Mouse (Mus musculus): ENCODE data around the gene Wdr46. TPM values are rescaled to one million over a fixed set of nuclear protein-coding genes. Genes with fewer than 3 reads are reported as not detected.
"Not testable (repeated sequence)": the region's sequence is repeated elsewhere in the genome, so short reads cannot be mapped to it uniquely, and the experiment has no call there.

Wdr46 gene
- polyA plus RNA-seq, 1 experiment from 2014 or later = 29.4 TPM

DNA sequence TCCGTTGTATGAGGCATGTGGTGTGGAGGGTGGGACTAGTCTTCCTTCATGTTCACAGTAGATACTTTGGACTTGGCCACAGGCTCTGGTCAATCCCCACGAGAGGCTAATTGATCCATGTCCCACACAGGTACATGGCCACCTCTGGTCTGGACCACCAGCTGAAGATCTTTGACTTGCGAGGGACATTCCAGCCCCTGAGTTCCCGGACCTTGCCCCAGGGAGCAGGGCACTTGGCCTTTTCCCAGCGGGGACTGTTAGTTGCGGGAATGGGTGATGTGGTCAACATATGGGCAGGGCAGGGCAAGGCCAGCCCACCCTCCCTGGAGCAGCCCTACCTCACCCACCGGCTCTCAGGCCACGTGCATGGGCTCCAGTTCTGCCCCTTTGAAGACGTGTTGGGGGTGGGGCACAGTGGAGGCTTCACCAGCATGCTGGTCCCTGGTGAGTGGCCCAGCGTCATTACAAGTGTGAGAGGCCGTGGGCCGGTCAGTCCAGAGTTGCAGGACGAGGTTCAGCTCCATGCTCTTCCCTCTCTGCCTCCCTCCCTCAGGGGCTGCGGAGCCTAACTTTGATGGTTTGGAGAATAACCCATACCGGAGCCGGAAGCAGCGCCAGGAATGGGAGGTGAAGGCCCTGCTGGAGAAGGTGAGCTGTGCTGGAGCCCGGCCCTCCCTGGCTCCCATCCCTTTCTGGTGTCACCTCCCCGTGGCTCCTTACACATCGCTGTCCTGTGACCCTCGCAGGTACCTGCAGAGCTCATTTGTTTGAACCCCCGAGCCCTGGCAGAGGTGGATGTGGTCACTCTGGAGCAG, 7.8 kb downstream of the Wdr46 start:
- peaks cover 24% of the 10 kb centered on the region for H3K36me3 ChIP-seq (ENCODE audit: control insufficient read depth, insufficient read depth)

DNA sequence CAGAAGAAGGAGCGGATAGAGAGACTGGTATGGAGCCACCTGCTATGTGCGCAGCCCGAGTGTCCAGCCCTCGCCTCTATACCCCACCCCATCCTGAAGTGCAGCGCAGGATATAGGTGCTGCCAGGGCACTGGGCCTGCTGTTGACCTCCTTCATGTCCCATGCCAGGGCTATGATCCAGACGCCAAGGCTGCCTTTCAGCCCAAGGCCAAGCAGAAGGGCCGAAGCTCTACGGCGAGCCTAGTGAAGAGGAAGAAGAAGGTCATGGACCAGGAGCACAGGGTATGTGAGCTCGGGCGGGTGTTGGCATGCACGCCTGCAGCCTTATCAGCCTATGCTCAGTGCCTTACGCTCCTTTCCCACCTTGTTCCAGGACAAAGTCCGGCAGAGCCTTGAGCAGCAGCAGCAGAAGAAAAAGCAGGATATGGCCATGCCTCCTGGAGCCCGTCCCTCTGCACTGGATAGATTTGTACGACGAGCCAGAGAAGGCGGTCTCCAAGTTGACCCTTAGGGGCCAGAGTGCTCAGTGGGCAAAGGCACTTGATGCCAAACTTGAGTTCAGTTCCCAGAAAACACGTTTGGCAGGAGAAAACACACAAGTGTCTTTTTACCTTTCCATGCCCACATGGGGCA, 8.6 kb downstream of the Wdr46 start:
- H3K9me3 ChIP-seq (ENCODE audit: control insufficient read depth, low read length) = no peaks in the 10 kb centered on the region
- H3K4me3 ChIP-seq (replicated peaks; ENCODE audit: low read length) = no peak overlapping the region
- H3K27me3 ChIP-seq (replicated peaks; ENCODE audit: control insufficient read depth, insufficient read depth, low read length) = no peaks in the 10 kb centered on the region
- no peak overlapping the region for H3K4me2 ChIP-seq (ENCODE audit: low read length)
- H3K4me1 ChIP-seq (replicated peaks; ENCODE audit: control insufficient read depth, insufficient read depth, low read length) = peaks cover 36% of the 10 kb centered on the region
- WGBS = 92% methylated on average over 19 of the region's 19 CpGs
- no peak overlapping the region for H3K27ac ChIP-seq (ENCODE audit: low read length)
- ATAC-seq = no peak
- H3K9ac ChIP-seq (replicated peaks; ENCODE audit: low read depth, low read length) = no peak overlapping the region
- H3K36me3 ChIP-seq (ENCODE audit: control insufficient read depth, insufficient read depth) = peaks cover 21% of the 10 kb centered on the region

More for the DNA sequence above, 7.8 kb downstream of the Wdr46 start:
- H3K9ac ChIP-seq (replicated peaks; ENCODE audit: low read depth, low read length) = no peak overlapping the region
- peaks cover 29% of the 10 kb centered on the region for H3K4me1 ChIP-seq (replicated peaks; ENCODE audit: control insufficient read depth, insufficient read depth, low read length)
- no peak for ATAC-seq
- H3K4me2 ChIP-seq (ENCODE audit: low read length) = no peak overlapping the region
- H3K27me3 ChIP-seq (replicated peaks; ENCODE audit: control insufficient read depth, insufficient read depth, low read length) = no peaks in the 10 kb centered on the region
- no peak overlapping the region for H3K4me3 ChIP-seq (replicated peaks; ENCODE audit: low read length)
- no peaks in the 10 kb centered on the region for H3K9me3 ChIP-seq (ENCODE audit: control insufficient read depth, low read length)
- 88% methylated on average over 22 of the region's 22 CpGs for WGBS
- H3K27ac ChIP-seq (ENCODE audit: low read length) = no peak overlapping the region

DNA sequence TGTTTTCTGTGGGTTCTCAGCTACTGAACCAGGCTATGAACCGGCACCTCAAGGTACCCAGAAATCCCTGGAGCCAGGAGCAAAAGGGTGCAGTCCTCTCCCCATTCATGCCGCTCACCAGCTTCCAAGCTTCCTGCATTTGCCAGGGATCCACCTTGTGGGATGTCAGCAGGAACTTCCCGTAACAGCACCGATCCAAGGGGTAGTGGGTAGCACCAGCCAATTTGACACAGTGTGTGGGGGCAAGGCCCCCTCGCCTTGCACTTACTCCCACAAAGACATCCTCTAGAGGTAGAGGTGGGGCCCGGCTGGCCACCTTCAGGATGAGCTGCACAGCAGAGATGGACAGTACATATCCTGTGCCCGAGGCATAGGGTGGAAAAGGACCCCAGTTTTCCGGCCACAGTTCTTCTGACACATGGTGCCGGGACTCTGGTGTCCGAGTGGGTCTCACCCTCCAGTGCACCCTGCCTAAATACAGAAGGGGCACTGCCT, 9.7 kb downstream of the Wdr46 start:
- peaks cover 16% of the 10 kb centered on the region for H3K36me3 ChIP-seq (ENCODE audit: control insufficient read depth, insufficient read depth)
- H3K4me1 ChIP-seq (replicated peaks; ENCODE audit: control insufficient read depth, insufficient read depth, low read length) = peaks cover 45% of the 10 kb centered on the region
- H3K4me2 ChIP-seq (ENCODE audit: low read length) = peak overlapping the region; percentile 91
- no peaks in the 10 kb centered on the region for H3K27me3 ChIP-seq (replicated peaks; ENCODE audit: control insufficient read depth, insufficient read depth, low read length)
- H3K4me3 ChIP-seq (replicated peaks; ENCODE audit: low read length) = peak overlapping the region; percentile 57
- no peak for ATAC-seq
- no peak overlapping the region; the same call in 1 of the 2 replicates for H3K27ac ChIP-seq (ENCODE audit: low read length)
- WGBS = 81% methylated on average over 10 of the region's 10 CpGs
- no peaks in the 10 kb centered on the region for H3K9me3 ChIP-seq (ENCODE audit: control insufficient read depth, low read length)
- H3K9ac ChIP-seq (replicated peaks; ENCODE audit: low read depth, low read length) = peak overlapping the region; percentile 81

- Histone ChIP-seq H3K4me2 (ENCODE audit: low read length) (peak within 1 kb of the TSS; percentile 91), H3K36me3 (ENCODE audit: control insufficient read depth, insufficient read depth) (peaks cover 14% of the 10 kb centered on the region), H3K27me3 (replicated peaks; ENCODE audit: control insufficient read depth, insufficient read depth, low read length) (no peaks in the 10 kb centered on the region), H3K9ac (replicated peaks; ENCODE audit: low read depth, low read length) (peak within 1 kb of the TSS; percentile 81), H3K4me3 (replicated peaks; ENCODE audit: low read length) (peak within 1 kb of the TSS; percentile 57), H3K27ac (ENCODE audit: low read length) (peak within 1 kb of the TSS; percentile 73), H3K4me1 (replicated peaks; ENCODE audit: control insufficient read depth, insufficient read depth, low read length) (peaks cover 45% of the 10 kb centered on the region), H3K9me3 (ENCODE audit: control insufficient read depth, low read length) (no peaks in the 10 kb centered on the region)
- WGBS = 1% methylated on average over 45 of the region's 45 CpGs
- ATAC-seq = peak; percentile 71
Measured at GRCm38 (mm10) chr17:33951021-33951946, 10.8 kb downstream of the Wdr46 start, which contains the start of gene B3galt4. Gene B3galt4, minus strand, starts transcription at chr17:33951488.

DNA sequence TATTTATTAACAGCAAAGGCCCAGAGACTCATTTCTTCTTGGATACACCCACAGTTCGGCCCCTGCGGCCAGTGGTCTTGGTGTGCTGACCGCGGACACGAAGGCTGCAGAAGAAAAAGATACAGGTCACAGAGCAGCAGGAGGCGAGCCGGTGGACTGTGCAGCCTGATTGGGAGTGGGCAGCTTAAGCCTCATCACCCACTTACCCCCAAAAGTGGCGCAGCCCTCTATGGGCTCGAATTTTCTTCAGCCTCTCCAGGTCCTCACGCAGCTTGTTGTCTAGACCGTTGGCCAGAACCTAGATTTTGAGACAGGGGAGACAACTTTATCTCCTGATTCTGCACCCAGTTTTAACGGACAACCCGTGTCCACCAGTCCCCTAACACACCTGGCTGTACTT, 11.6 kb downstream of the Wdr46 start:
- H3K27me3 ChIP-seq (replicated peaks; ENCODE audit: control insufficient read depth, insufficient read depth, low read length); H3K9me3 ChIP-seq (ENCODE audit: control insufficient read depth, low read length); H3K4me3 ChIP-seq (replicated peaks; ENCODE audit: low read length); H3K27ac ChIP-seq (ENCODE audit: low read length); ATAC-seq; H3K4me2 ChIP-seq (ENCODE audit: low read length); H3K9ac ChIP-seq (replicated peaks; ENCODE audit: low read depth, low read length): not testable (repeated sequence)
- Histone ChIP-seq H3K4me1 (replicated peaks; ENCODE audit: control insufficient read depth, insufficient read depth, low read length) (peaks cover 51% of the 10 kb centered on the region), H3K36me3 (ENCODE audit: control insufficient read depth, insufficient read depth) (peaks cover 12% of the 10 kb centered on the region)
- 77% methylated on average over 13 of the region's 13 CpGs for WGBS

- WGBS = 79% methylated on average over 4 of the region's 4 CpGs
- Histone ChIP-seq H3K4me1 (replicated peaks; ENCODE audit: control insufficient read depth, insufficient read depth, low read length) (peaks cover 51% of the 10 kb centered on the region), H3K36me3 (ENCODE audit: control insufficient read depth, insufficient read depth) (peaks cover 12% of the 10 kb centered on the region), H3K9ac (replicated peaks; ENCODE audit: low read depth, low read length) (no peak overlapping the region), H3K4me2 (ENCODE audit: low read length) (no peak overlapping the region), H3K27ac (ENCODE audit: low read length) (no peak overlapping the region), H3K9me3 (ENCODE audit: control insufficient read depth, low read length) (no peaks in the 10 kb centered on the region), H3K4me3 (replicated peaks; ENCODE audit: low read length) (no peak overlapping the region), H3K27me3 (replicated peaks; ENCODE audit: control insufficient read depth, insufficient read depth, low read length) (no peaks in the 10 kb centered on the region)
- ATAC-seq = no peak
Measured at GRCm38 (mm10) chr17:33952879-33953278, 12.4 kb downstream of the Wdr46 start.

DNA sequence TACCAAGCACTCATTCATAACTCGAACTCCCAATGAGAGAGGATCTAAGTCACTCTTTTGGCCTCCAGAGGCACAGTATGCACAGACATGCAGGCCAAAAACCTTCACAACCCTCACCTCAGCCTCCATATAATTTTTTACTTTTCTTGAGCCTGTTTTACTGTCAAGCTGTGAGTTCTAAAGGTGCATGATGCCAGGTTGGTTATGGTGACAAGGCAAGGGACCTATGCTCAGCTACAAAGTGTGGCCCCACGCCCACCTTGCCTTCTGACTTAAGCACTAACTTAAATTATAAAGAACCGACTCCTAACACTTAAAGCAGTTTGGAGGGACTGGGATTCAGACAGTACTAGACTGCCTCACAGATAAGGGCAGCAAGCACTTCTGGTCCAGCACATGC, 12.8 kb downstream of the Wdr46 start:
- Histone ChIP-seq H3K4me2 (ENCODE audit: low read length) (no peak overlapping the region), H3K27ac (ENCODE audit: low read length) (no peak overlapping the region), H3K27me3 (replicated peaks; ENCODE audit: control insufficient read depth, insufficient read depth, low read length) (no peaks in the 10 kb centered on the region), H3K4me3 (replicated peaks; ENCODE audit: low read length) (no peak overlapping the region), H3K36me3 (ENCODE audit: control insufficient read depth, insufficient read depth) (peaks cover 12% of the 10 kb centered on the region), H3K9me3 (ENCODE audit: control insufficient read depth, low read length) (no peaks in the 10 kb centered on the region), H3K4me1 (replicated peaks; ENCODE audit: control insufficient read depth, insufficient read depth, low read length) (peaks cover 51% of the 10 kb centered on the region), H3K9ac (replicated peaks; ENCODE audit: low read depth, low read length) (no peak overlapping the region)
- no peak for ATAC-seq
- 79% methylated on average over 3 of the region's 3 CpGs for WGBS

- Histone ChIP-seq H3K4me2 (ENCODE audit: low read length) (peak overlapping the region; percentile 82), H3K27ac (ENCODE audit: low read length) (no peak overlapping the region), H3K27me3 (replicated peaks; ENCODE audit: control insufficient read depth, insufficient read depth, low read length) (no peaks in the 10 kb centered on the region), H3K4me3 (replicated peaks; ENCODE audit: low read length) (peak overlapping the region; percentile 85), H3K4me1 (replicated peaks; ENCODE audit: control insufficient read depth, insufficient read depth, low read length) (peaks cover 51% of the 10 kb centered on the region), H3K9me3 (ENCODE audit: control insufficient read depth, low read length) (no peaks in the 10 kb centered on the region), H3K36me3 (ENCODE audit: control insufficient read depth, insufficient read depth) (peaks cover 9% of the 10 kb centered on the region), H3K9ac (replicated peaks; ENCODE audit: low read depth, low read length) (no peak overlapping the region; the same call in 1 of the 2 replicates)
- no peak for ATAC-seq
- 29% methylated on average over 5 of the region's 5 CpGs for WGBS
Measured at GRCm38 (mm10) chr17:33953961-33954565, 13.6 kb downstream of the Wdr46 start.

All from forebrain, embryonic 16.5 days (tissue).